Mouse (Mus musculus): ENCODE results near the gene Kdm3a. TPM values are rescaled to one million over a fixed set of nuclear protein-coding genes. Genes with fewer than 3 reads are reported as not detected.

The Kdm3a gene
- polyA plus RNA-seq, 1 experiment from 2014 or later, result 22.6 TPM

GRCm38 (mm10) chr6:71569025-71569424, 63.8 kb downstream of the Kdm3a start:
- Histone ChIP-seq H3K9me3 (replicated peaks) (no peaks in the 10 kb centered on the region), H3K27me3 (replicated peaks) (no peaks in the 10 kb centered on the region), H3K4me2 (no peak overlapping the region), H3K27ac (no peak overlapping the region), H3K4me3 (no peak overlapping the region), H3K36me3 (peaks cover 48% of the 10 kb centered on the region), H3K4me1 (peaks cover under 1% of the 10 kb centered on the region), H3K9ac (no peak overlapping the region)
- no peak for ATAC-seq
- 55% methylated on average over 2 of the region's 2 CpGs for WGBS (ENCODE audit: insufficient replicate concordance)

DNA sequence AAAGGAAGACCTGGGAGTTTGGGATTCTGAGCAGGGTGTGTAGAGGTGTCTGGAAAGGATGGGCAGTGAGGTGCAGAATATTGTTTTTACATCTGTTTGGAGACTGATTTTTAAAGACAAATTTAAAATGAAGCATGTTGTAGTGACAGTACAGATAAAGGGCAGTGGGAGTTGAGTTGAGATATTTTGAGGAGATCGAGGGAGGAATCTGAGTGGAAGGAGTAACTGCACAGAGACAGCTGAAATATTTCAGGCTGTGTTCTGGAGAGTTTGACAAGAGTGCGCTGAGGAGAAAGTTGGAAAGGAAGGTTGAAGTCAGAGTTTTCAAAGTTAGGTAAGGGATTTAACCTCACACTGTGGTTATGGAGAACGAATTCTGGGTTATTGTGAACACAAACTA, 64.2 kb downstream of the Kdm3a start:
- Histone ChIP-seq H3K27me3 (replicated peaks) (no peaks in the 10 kb centered on the region), H3K4me2 (no peak overlapping the region), H3K4me3 (no peak overlapping the region), H3K9me3 (replicated peaks) (no peaks in the 10 kb centered on the region), H3K4me1 (no peaks in the 10 kb centered on the region), H3K36me3 (peaks cover 44% of the 10 kb centered on the region), H3K27ac (no peak overlapping the region), H3K9ac (no peak overlapping the region)
- 70% methylated on average over 3 of the region's 3 CpGs for WGBS (ENCODE audit: insufficient replicate concordance)
- no peak for ATAC-seq

DNA sequence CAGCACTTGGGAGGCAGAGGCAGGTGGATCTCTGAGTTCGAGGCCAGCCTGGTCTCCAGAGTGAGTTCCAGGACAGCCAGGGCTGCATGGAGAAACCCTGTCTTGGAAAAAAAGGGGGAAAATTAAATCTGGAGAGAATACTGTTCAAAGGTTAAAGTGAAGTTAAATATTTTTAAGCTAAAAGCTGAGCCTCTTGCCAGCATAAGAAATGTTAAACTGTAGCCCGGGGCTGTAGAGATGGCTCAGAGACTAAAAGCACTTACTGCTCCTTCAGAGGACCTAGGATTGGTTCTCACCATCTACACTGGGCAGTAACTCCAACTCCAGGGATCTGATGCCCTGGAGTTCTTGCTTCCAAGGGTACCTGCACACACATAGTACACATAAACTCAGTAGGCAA, 76.0 kb downstream of the Kdm3a start:
- Histone ChIP-seq H3K36me3 (peaks cover 36% of the 10 kb centered on the region), H3K9ac (no peak overlapping the region), H3K27ac (no peak overlapping the region), H3K4me2 (no peak overlapping the region), H3K4me1 (0 out of 2 replicates have a peak, but pooled peaks cover 9% of the 10 kb centered on the region), H3K9me3 (replicated peaks) (no peaks in the 10 kb centered on the region), H3K27me3 (replicated peaks) (no peaks in the 10 kb centered on the region), H3K4me3 (no peak overlapping the region)
- ATAC-seq, result no peak
- WGBS (ENCODE audit: insufficient replicate concordance), result 90% methylated on average over 2 of the region's 2 CpGs

- 80% methylated on average over 2 of the region's 2 CpGs for WGBS (ENCODE audit: insufficient replicate concordance)
- Histone ChIP-seq H3K36me3 (peaks cover 25% of the 10 kb centered on the region), H3K4me3 (no peak overlapping the region), H3K4me1 (0 out of 2 replicates have a peak, but pooled peaks cover 9% of the 10 kb centered on the region), H3K9ac (no peak overlapping the region), H3K27me3 (replicated peaks) (no peaks in the 10 kb centered on the region), H3K9me3 (replicated peaks) (no peaks in the 10 kb centered on the region), H3K4me2 (no peak overlapping the region), H3K27ac (peak overlapping the region; percentile 25; the same call in 1 of the 2 replicates)
- no peak for ATAC-seq
These were observed 77.3 kb downstream of the Kdm3a start for GRCm38 (mm10) chr6:71555507-71555951.

- Histone ChIP-seq H3K4me2 (peak within 1 kb of the TSS; percentile 72), H3K4me1 (peaks cover 23% of the 10 kb centered on the region), H3K27me3 (replicated peaks) (peaks cover 5% of the 10 kb centered on the region; the same call in 1 of the 2 replicates), H3K9me3 (replicated peaks) (no peaks in the 10 kb centered on the region), H3K4me3 (peak within 1 kb of the TSS; percentile 83), H3K36me3 (peaks cover 3% of the 10 kb centered on the region; the same call in 1 of the 2 replicates), H3K9ac (peak within 1 kb of the TSS; percentile 93), H3K27ac (peak within 1 kb of the TSS; percentile 93)
- peak; percentile 99 for ATAC-seq
- WGBS (ENCODE audit: insufficient replicate concordance), result under 1% methylated on average over 59 of the region's 59 CpGs
These were observed 88.9 kb downstream of the Kdm3a start, which contains the start of gene Chmp3 for GRCm38 (mm10) chr6:71543686-71544499. TSS of gene Chmp3 (plus strand) at chr6:71543797.

Other genes with a start within 250 kb of the Kdm3a start
- 11.6 and 12.3 TPM in 2 replicates for gene Rmnd5a, start 192.4 kb downstream of the Kdm3a start, polyA plus RNA-seq (2016; fragmentation: Nextera tagmentation; extraction: Ambion mirVana)
- gene Rnf103, start 139.1 kb downstream of the Kdm3a start, polyA plus RNA-seq (2016; fragmentation: Nextera tagmentation; extraction: Ambion mirVana), result 11.0 and 11.2 TPM in 2 replicates
- gene Chmp3, start 89.2 kb downstream of the Kdm3a start, polyA plus RNA-seq (2016; fragmentation: Nextera tagmentation; extraction: Ambion mirVana), result 39.5 and 41.5 TPM in 2 replicates
- 5.6 and 5.9 TPM in 2 replicates for gene Reep1, start 74.6 kb upstream of the Kdm3a start, polyA plus RNA-seq (2016; fragmentation: Nextera tagmentation; extraction: Ambion mirVana)
- gene Mrpl35, start 194.0 kb upstream of the Kdm3a start, polyA plus RNA-seq (2016; fragmentation: Nextera tagmentation; extraction: Ambion mirVana), result 81.6 and 82.7 TPM in 2 replicates
- 156 and 176 TPM in 2 replicates for gene Immt, start 198.3 kb upstream of the Kdm3a start, polyA plus RNA-seq (2016; fragmentation: Nextera tagmentation; extraction: Ambion mirVana)